Mouse (Mus musculus) stomach, postnatal 0 days (tissue): Measurements from ENCODE around the gene Dut. TPM values are rescaled to one million over a fixed set of nuclear protein-coding genes. Genes with fewer than 3 reads are reported as not detected.
A peak's percentile ranks its signal among the peaks of the same experiment; 100 is the strongest.

ENCODE experiments used
- ATAC-seq: fragments of 200-750 bp; cut with Nextera tagmentation; 2 replicates; pipeline ENCODE4 v1.8.0; 2017; ENCODE audit not compliant: low FRiP score, low TSS enrichment
- DNase-seq: peaks from one replicate; pipeline ENCODE4 v3.0.0-alpha.2; 2016; ENCODE audit warnings: low spot score
- H3K27ac ChIP-seq: fragments of 300-500 bp; sonication (generic); replicated peaks from 2 replicates; pipeline ENCODE4 v1.5.1; 2014; ENCODE audit warnings: mild to moderate bottlenecking, control low read depth
- H3K27me3 ChIP-seq: fragments of 300-500 bp; sonication (generic); 2 replicates; pipeline ENCODE4 v1.6.1; 2014; ENCODE audit warnings: low read length; ENCODE audit not compliant: control insufficient read depth, insufficient read depth
- H3K36me3 ChIP-seq: fragments of 300-500 bp; sonication (generic); 2 replicates; pipeline ENCODE4 v1.6.1; 2014; ENCODE audit warnings: low read length, mixed read lengths; ENCODE audit not compliant: control insufficient read depth, insufficient read depth
- H3K4me1 ChIP-seq: fragments of 300-500 bp; sonication (generic); replicated peaks from 2 replicates; pipeline ENCODE4 v1.6.1; 2014; ENCODE audit warnings: antibody characterized with exemption; ENCODE audit not compliant: control insufficient read depth, insufficient read depth
- H3K4me2 ChIP-seq: fragments of 300-500 bp; sonication (generic); replicated peaks from 2 replicates; pipeline ENCODE4 v1.6.1; 2014; ENCODE audit warnings: low read depth, mild to moderate bottlenecking, control low read depth, moderate library complexity
- H3K4me3 ChIP-seq: fragments of 300-500 bp; sonication (generic); 2 replicates; pipeline ENCODE4 v1.5.1; 2014; ENCODE audit warnings: low read depth, low read length, control low read depth
- H3K9ac ChIP-seq: fragments of 300-500 bp; sonication (generic); 2 replicates; pipeline ENCODE4 v1.6.1; 2014; ENCODE audit warnings: mild to moderate bottlenecking, low read length, control low read depth, mixed read lengths
- H3K9me3 ChIP-seq: fragments of 300-500 bp; sonication (generic); 2 replicates; pipeline ENCODE4 v1.6.1; 2016; ENCODE audit warnings: low read length; ENCODE audit not compliant: control insufficient read depth
- CTCF ChIP-seq: IDR thresholded peaks from 2 replicates; pipeline ENCODE4 v1.5.1; 2016; ENCODE audit warnings: antibody characterized with exemption, low read depth, mild to moderate bottlenecking, moderate library complexity
- EP300 ChIP-seq: optimal IDR thresholded peaks from 2 replicates; pipeline ENCODE3; 2016; ENCODE audit warnings: antibody characterized with exemption
- WGBS: fragments of 180-500 bp; shearing (Covaris S2); extraction: QIAGEN DNeasy Blood & Tissue Kit; methylation state at CpG from one replicate; pipeline ENCODE4 v1.1.7; 2014; 5-methylcytosine and 5-hydroxymethylcytosine counted together
- polyA plus RNA-seq: library from polyadenylated mRNA; unstranded; fragments of >200 nt; fragmentation: Nextera tagmentation; extraction: Ambion mirVana; gene quantifications from 2 replicates; pipeline ENCODE4 v1.2.1, GENCODE M21; 2015

Gene Dut
- polyA plus RNA-seq, 1 experiment from 2014 or later: 53.5 TPM

- Histone ChIP-seq H3K4me1 (no peaks in the 10 kb centered on the region), H3K4me2 (no peak overlapping the region), H3K4me3 (no peak overlapping the region), H3K27ac (no peak overlapping the region), H3K9ac (no peak overlapping the region), H3K9me3 (no peaks in the 10 kb centered on the region), H3K36me3 (peaks cover 8% of the 10 kb centered on the region; the same call in 1 of the 2 replicates), H3K27me3 (no peaks in the 10 kb centered on the region)
- TF ChIP-seq CTCF (peak; percentile 81), EP300 (no peak)
- 84% methylated on average over 14 of the region's 14 CpGs for WGBS
- DNase-seq (no peak), ATAC-seq (0 out of 2 replicates have a peak, but pooled peaks have one; percentile 40)
These were observed 12.5 kb downstream of the Dut start for GRCm38 (mm10) chr2:125259230-125260120.

- 75% methylated on average over 2 of the region's 2 CpGs for WGBS
- Histone ChIP-seq H3K9ac (no peak overlapping the region), H3K9me3 (no peaks in the 10 kb centered on the region), H3K36me3 (peaks cover 8% of the 10 kb centered on the region; the same call in 1 of the 2 replicates), H3K27ac (no peak overlapping the region), H3K4me1 (no peaks in the 10 kb centered on the region), H3K4me2 (no peak overlapping the region), H3K27me3 (no peaks in the 10 kb centered on the region), H3K4me3 (no peak overlapping the region)
- ATAC-seq: no peak
- no peak for DNase-seq
- no peak for TF ChIP-seq CTCF
- no peak for TF ChIP-seq EP300
These were observed 13.3 kb downstream of the Dut start for GRCm38 (mm10) chr2:125260326-125260725.

DNA sequence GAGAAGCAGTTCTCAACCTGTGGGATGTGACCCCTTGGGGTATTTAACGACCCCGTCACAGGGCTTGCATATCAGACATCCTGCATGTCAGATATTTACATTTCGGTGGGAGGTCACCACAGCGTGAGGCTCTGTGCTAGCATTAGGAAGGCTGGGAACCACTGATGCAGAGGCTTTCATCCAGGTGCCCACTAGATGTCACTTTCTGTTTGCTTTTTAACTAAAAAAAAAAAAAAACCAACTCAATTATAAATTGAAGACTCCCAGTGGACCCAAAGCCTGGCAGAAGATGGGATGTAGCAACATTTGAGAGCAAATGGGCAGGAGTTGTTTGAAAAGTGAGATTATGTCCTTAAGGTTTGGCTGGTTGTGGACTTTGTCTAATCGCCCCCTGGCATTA is 16.1 kb downstream of the Dut start:
- no peak for ATAC-seq
- Histone ChIP-seq H3K9ac (no peak overlapping the region), H3K27me3 (no peaks in the 10 kb centered on the region), H3K4me1 (no peaks in the 10 kb centered on the region), H3K4me2 (no peak overlapping the region), H3K36me3 (no peaks in the 10 kb centered on the region), H3K27ac (no peak overlapping the region), H3K4me3 (no peak overlapping the region), H3K9me3 (no peaks in the 10 kb centered on the region)
- TF ChIP-seq EP300: no peak
- peak; percentile 69 for TF ChIP-seq CTCF
- WGBS: 16% methylated on average over 5 of the region's 5 CpGs
- no peak for DNase-seq

DNA sequence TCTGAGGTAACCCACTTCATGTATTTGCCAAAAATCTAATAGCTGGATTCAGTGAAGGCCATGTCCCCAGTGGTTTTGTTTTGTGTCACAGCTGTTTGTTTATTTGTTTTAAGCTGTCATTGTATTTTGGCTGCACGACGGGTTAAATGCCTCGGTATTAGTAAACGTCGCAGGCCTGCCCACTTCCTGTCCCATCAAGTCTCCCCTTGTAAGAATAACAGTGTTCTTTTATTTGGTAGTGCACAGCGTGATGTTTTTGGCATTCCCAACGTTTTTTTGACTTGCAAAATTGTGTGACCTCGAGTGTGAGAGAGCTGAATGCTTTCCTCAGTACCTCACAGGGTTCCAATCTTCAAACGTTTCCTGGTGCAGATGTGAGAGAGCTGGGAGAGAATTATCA is 16.8 kb downstream of the Dut start:
- Histone ChIP-seq H3K27me3 (no peaks in the 10 kb centered on the region), H3K4me1 (no peaks in the 10 kb centered on the region), H3K4me2 (no peak overlapping the region), H3K36me3 (no peaks in the 10 kb centered on the region), H3K4me3 (no peak overlapping the region), H3K9ac (no peak overlapping the region), H3K27ac (no peak overlapping the region), H3K9me3 (no peaks in the 10 kb centered on the region)
- ATAC-seq (no peak), DNase-seq (no peak)
- WGBS: 22% methylated on average over 9 of the region's 9 CpGs
- TF ChIP-seq CTCF (no peak), EP300 (no peak)

GRCm38 (mm10) chr2:125268876-125269275 is 21.9 kb downstream of the Dut start:
- 71% methylated on average over 1 of the region's 1 CpGs for WGBS
- H3K4me3 ChIP-seq: no peak overlapping the region
- no peaks in the 10 kb centered on the region for H3K36me3 ChIP-seq
- no peak overlapping the region for H3K27ac ChIP-seq
- no peaks in the 10 kb centered on the region for H3K27me3 ChIP-seq
- H3K9me3 ChIP-seq: peaks cover 4% of the 10 kb centered on the region; the same call in 1 of the 2 replicates
- ATAC-seq (no peak), DNase-seq (no peak)
- no peak overlapping the region for H3K4me2 ChIP-seq
- H3K9ac ChIP-seq: no peak overlapping the region
- TF ChIP-seq CTCF: no peak
- TF ChIP-seq EP300: no peak
- H3K4me1 ChIP-seq: no peaks in the 10 kb centered on the region

DNA sequence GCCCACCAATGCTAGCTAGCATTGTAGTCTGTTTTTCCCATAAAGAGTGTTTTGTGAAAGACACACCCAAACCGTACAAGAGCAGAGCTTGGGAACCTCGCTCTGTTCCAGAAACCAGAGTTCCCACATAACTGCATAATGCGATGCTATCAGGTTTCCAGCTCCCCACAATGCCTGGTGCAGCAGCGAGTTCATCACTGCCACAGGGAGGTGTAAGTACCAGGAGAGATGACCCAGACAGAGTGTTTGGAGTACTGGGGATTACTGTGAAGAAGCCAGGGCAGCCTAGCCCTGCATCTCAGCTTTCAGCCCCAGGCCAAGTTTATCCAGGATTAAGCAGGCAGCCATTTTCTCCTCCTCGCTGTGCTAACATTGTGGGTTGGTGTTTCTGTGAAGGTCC is 28.6 kb downstream of the Dut start:
- DNase-seq (no peak), ATAC-seq (peak; percentile 35; the same call in 1 of the 2 replicates)
- Histone ChIP-seq H3K4me2 (no peak overlapping the region), H3K36me3 (no peaks in the 10 kb centered on the region), H3K4me1 (no peaks in the 10 kb centered on the region; the same call in 1 of the 2 replicates), H3K27me3 (no peaks in the 10 kb centered on the region), H3K9ac (no peak overlapping the region), H3K27ac (no peak overlapping the region), H3K9me3 (peaks cover 4% of the 10 kb centered on the region; the same call in 1 of the 2 replicates), H3K4me3 (no peak overlapping the region)
- 30% methylated on average over 5 of the region's 5 CpGs for WGBS
- TF ChIP-seq EP300 (no peak), CTCF (peak; percentile 3; the same call in 1 of the 2 replicates)
